Mouse (Mus musculus): Measurements from ENCODE around the gene Ezr. TPM values are rescaled to one million over a fixed set of nuclear protein-coding genes. Genes with fewer than 3 reads are reported as not detected.

Ezr gene
- polyA plus RNA-seq, 1 experiment from 2014 or later = 166 TPM

DNA sequence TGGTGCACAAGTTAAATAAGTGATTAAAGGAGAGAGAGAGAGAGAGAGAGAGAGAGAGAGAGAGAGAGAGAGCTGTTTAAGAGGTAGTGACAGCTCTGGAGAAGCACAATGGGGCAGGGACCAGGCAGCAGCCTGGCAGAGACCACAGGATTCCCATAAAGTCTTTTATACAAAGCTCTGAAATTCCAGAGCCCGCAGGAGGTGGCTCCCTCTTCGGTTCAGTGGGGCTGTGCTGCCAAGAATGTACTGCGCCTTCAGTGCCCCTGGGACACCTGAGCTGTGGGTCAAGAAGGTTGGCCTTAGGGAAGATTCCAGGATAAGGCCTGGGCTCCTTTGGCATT is 30.2 kb upstream of the Ezr start:
- Histone ChIP-seq H3K9ac (ENCODE audit: low read length) (0 out of 2 replicates have a peak overlapping the region, but pooled peaks have one; percentile 25), H3K9me3 (replicated peaks; ENCODE audit: control insufficient read depth, low read length) (no peaks in the 10 kb centered on the region), H3K4me1 (ENCODE audit: control insufficient read depth, insufficient read depth, low read length) (peaks cover 16% of the 10 kb centered on the region), H3K4me2 (ENCODE audit: low read depth, low read length) (no peak overlapping the region), H3K36me3 (ENCODE audit: control insufficient read depth, insufficient read depth) (no peaks in the 10 kb centered on the region), H3K27ac (ENCODE audit: low read length) (peak overlapping the region; percentile 48; the same call in 1 of the 2 replicates), H3K4me3 (ENCODE audit: low read length) (no peak overlapping the region), H3K27me3 (ENCODE audit: control insufficient read depth, insufficient read depth, low read length) (no peaks in the 10 kb centered on the region)
- 19% methylated on average over 3 of the region's 3 CpGs for WGBS
- no peak for ATAC-seq (replicated peaks; ENCODE audit: extremely low read depth, insufficient read depth, low FRiP score)

DNA sequence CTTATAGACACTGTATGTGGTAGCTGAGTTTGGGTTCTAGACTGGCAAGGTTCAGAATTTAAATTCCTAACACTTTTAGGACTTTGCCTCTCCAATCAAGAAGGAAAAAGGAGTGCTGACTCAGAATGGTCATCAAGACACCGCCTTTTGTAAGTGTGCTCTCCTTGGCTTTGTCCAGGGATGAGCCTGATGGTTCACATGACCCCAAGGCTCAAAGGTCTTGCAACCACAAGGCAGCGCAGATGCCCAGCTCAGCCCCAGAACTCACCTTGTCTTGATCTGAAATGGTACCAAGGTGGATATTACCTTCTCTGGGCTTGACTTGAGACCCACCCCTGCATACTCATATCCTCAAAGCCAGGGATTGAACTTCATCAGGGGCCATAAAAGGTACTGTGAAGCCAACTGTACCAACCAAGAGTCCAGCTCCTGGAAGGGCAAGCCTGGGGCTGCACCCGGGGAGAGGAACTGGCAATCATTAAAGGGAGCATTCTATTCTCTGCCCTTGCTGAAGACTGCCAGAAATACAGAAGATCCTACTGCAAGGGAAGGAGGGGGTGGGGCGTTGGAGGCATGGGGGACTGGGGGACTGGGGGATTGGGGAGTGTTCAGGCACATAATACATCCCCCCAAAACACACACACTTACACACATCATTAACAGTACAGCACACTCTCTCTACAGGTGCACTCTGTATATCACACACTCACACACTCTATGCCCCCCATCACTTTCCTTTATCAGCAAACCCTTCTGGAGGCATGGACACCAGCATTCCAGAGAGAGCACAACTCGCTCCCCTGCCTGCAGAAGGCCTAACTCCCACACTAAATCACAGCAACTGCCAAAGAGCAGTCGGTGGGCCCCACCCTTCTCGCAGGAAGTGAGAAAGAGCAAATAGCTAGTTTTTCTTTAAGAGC is 29.6 kb upstream of the Ezr start:
- ATAC-seq (replicated peaks; ENCODE audit: extremely low read depth, insufficient read depth, low FRiP score) = no peak
- Histone ChIP-seq H3K9me3 (replicated peaks; ENCODE audit: control insufficient read depth, low read length) (no peaks in the 10 kb centered on the region), H3K4me3 (ENCODE audit: low read length) (no peak overlapping the region), H3K9ac (ENCODE audit: low read length) (no peak overlapping the region), H3K27ac (ENCODE audit: low read length) (no peak overlapping the region; the same call in 1 of the 2 replicates), H3K27me3 (ENCODE audit: control insufficient read depth, insufficient read depth, low read length) (no peaks in the 10 kb centered on the region), H3K4me2 (ENCODE audit: low read depth, low read length) (no peak overlapping the region), H3K4me1 (ENCODE audit: control insufficient read depth, insufficient read depth, low read length) (peaks cover 16% of the 10 kb centered on the region), H3K36me3 (ENCODE audit: control insufficient read depth, insufficient read depth) (no peaks in the 10 kb centered on the region)
- 42% methylated on average over 7 of the region's 7 CpGs for WGBS

DNA sequence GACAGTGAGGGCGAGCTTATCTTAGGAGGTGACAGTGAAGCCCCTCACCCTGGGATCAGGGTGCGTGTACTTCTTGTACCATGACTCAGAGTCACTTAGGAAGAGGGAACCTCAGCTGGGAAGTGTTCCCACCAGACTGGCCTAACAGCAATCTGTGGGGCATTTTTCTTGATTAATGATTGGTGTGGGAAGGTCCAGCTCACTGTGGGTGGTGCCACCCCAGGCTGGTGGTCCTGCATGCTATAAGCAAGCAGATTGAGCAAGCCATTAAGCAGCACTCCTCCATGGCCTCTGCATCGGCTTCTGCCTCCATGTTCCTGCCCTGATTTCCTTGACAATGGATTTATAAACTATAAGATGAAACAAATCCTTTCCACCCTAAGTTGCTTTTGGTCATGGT is 26.7 kb upstream of the Ezr start:
- Histone ChIP-seq H3K4me1 (ENCODE audit: control insufficient read depth, insufficient read depth, low read length) (peaks cover 10% of the 10 kb centered on the region), H3K9me3 (replicated peaks; ENCODE audit: control insufficient read depth, low read length) (no peaks in the 10 kb centered on the region), H3K27me3 (ENCODE audit: control insufficient read depth, insufficient read depth, low read length) (no peaks in the 10 kb centered on the region), H3K36me3 (ENCODE audit: control insufficient read depth, insufficient read depth) (no peaks in the 10 kb centered on the region), H3K4me3 (ENCODE audit: low read length) (no peak overlapping the region), H3K9ac (ENCODE audit: low read length) (no peak overlapping the region), H3K27ac (ENCODE audit: low read length) (no peak overlapping the region), H3K4me2 (ENCODE audit: low read depth, low read length) (no peak overlapping the region)
- WGBS = 64% methylated on average over 3 of the region's 3 CpGs
- ATAC-seq (replicated peaks; ENCODE audit: extremely low read depth, insufficient read depth, low FRiP score) = no peak

DNA sequence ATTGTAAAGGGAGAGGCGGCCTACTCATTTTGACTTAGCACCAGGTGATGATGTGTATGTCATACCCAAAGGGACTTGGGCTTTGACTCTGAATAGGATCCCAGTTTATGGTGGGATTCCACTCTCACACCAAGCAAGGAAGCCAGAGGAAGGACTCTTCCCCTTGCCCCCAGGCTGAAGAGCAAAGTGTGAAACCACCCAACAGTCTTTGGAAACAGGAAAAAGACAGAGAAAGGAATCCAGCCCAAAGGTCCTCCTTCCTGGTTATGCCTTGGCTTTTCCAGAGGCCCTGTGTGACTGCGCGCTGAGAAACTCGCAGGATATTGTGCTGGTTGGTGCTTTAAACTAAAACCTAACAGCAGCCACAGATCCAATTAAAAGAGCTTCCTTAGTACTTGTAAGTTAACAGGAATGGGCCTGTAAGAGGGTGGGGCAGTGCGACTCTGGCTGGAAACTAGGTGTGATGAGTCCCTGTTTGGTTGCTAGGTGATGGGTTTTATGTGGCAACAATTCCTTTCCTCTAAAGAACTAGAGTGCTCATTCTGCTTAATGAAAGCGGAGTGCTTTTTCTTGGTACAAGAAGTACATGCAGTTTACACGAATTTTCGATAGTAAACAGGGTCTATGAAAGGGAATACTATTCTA is 26.1 kb upstream of the Ezr start:
- Histone ChIP-seq H3K9me3 (replicated peaks; ENCODE audit: control insufficient read depth, low read length) (no peaks in the 10 kb centered on the region), H3K9ac (ENCODE audit: low read length) (no peak overlapping the region), H3K4me3 (ENCODE audit: low read length) (no peak overlapping the region), H3K27me3 (ENCODE audit: control insufficient read depth, insufficient read depth, low read length) (no peaks in the 10 kb centered on the region), H3K4me2 (ENCODE audit: low read depth, low read length) (no peak overlapping the region), H3K4me1 (ENCODE audit: control insufficient read depth, insufficient read depth, low read length) (peaks cover 10% of the 10 kb centered on the region), H3K27ac (ENCODE audit: low read length) (no peak overlapping the region), H3K36me3 (ENCODE audit: control insufficient read depth, insufficient read depth) (no peaks in the 10 kb centered on the region)
- no peak for ATAC-seq (replicated peaks; ENCODE audit: extremely low read depth, insufficient read depth, low FRiP score)
- WGBS = 75% methylated on average over 8 of the region's 8 CpGs

DNA sequence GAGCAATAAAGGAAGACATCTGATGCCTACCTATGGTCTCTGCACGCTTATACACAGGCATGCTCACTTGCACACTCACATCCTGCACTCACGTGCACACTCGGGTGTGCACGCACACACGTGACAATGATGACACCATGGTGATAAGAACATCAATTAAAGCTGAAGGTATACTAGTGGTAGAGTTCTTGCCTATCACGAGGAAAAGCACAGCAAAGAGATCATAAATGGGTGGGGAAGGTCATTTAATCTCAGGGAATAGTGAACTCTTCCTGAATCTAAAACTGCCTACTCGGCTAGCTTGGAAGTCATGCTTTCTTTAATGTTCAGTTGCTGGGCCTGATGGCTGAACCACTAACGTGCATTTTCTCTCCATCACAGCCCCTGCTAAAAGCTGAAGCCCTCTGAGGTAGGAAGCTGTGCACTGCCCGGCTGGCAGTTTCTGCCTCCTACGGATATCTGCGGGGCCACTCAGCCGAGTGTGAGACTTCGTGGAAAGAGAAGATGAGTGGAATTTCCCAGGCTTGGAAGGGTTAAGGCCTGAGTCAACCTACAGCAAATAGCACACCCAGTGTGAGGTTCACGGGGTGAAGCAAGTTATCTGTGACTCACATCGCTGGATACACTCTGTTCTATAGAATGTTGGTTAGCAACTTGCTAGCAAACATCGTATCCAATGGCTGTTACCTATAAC is 25.4 kb upstream of the Ezr start:
- Histone ChIP-seq H3K9me3 (replicated peaks; ENCODE audit: control insufficient read depth, low read length) (no peaks in the 10 kb centered on the region), H3K4me3 (ENCODE audit: low read length) (no peak overlapping the region), H3K36me3 (ENCODE audit: control insufficient read depth, insufficient read depth) (no peaks in the 10 kb centered on the region), H3K4me2 (ENCODE audit: low read depth, low read length) (no peak overlapping the region), H3K27me3 (ENCODE audit: control insufficient read depth, insufficient read depth, low read length) (no peaks in the 10 kb centered on the region), H3K27ac (ENCODE audit: low read length) (no peak overlapping the region), H3K4me1 (ENCODE audit: control insufficient read depth, insufficient read depth, low read length) (peaks cover 9% of the 10 kb centered on the region), H3K9ac (ENCODE audit: low read length) (no peak overlapping the region)
- ATAC-seq (replicated peaks; ENCODE audit: extremely low read depth, insufficient read depth, low FRiP score) = no peak
- WGBS = 78% methylated on average over 16 of the region's 16 CpGs

DNA sequence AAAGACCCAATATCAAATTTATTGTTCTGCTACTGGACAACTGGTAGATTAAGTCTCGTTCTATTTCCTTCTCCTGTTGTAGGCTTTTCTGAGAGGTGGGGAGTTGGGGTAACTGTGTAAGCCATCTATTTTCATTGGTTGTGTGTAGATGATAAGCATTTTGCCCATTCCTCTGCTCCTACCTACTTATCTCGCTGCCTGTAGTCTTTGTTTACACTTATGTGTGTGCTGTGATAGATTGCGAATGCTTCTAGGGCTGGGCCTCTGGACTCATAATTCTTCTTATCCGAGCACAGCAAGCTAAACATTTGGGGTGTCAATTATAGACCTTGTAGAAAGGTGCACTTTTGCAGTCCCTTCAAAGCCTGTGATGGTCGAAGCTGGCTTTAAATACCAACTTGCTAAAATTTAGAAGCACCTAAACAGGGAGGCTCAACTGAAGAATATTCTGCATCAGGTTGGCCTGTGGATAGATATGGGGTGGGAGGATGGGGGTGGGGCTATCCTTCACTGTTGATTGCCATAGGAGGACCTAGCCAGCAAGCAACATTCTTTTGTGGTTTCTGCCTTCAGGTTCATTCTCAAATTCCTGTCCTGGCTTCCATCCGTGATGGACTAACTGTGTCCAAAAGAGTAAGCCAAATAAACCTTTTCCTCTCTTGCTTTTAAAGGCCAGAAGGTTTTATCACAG is 22.4 kb upstream of the Ezr start:
- H3K9ac ChIP-seq (ENCODE audit: low read length) = no peak overlapping the region
- no peak overlapping the region for H3K4me2 ChIP-seq (ENCODE audit: low read depth, low read length)
- no peak for ATAC-seq (replicated peaks; ENCODE audit: extremely low read depth, insufficient read depth, low FRiP score)
- no peaks in the 10 kb centered on the region for H3K27me3 ChIP-seq (ENCODE audit: control insufficient read depth, insufficient read depth, low read length)
- H3K4me1 ChIP-seq (ENCODE audit: control insufficient read depth, insufficient read depth, low read length) = no peaks in the 10 kb centered on the region
- peaks cover 6% of the 10 kb centered on the region for H3K9me3 ChIP-seq (replicated peaks; ENCODE audit: control insufficient read depth, low read length)
- 41% methylated on average over 6 of the region's 6 CpGs for WGBS
- no peaks in the 10 kb centered on the region for H3K36me3 ChIP-seq (ENCODE audit: control insufficient read depth, insufficient read depth)
- no peak overlapping the region for H3K27ac ChIP-seq (ENCODE audit: low read length)
- no peak overlapping the region for H3K4me3 ChIP-seq (ENCODE audit: low read length)

DNA sequence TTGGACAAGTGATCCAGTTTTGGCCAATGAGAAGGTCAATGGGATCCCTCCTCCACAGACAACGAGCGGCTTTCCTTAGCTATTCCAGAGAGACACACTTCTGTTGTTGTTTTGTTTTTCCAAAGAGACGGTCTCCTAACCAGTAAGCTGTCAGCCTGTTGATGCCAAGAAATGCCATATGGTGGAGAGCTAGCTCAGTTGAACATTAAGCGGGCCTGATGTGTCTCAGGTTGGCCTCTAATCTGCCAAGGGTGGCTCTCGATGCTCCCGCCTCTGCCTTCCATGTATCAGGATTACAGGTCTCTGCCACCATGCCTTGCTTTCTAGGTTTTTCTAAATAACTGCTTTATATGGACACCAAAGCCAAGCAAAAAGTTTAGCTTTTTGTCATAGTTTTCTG is 21.5 kb upstream of the Ezr start:
- H3K4me2 ChIP-seq (ENCODE audit: low read depth, low read length) = no peak overlapping the region
- ATAC-seq (replicated peaks; ENCODE audit: extremely low read depth, insufficient read depth, low FRiP score) = no peak
- no peaks in the 10 kb centered on the region for H3K27me3 ChIP-seq (ENCODE audit: control insufficient read depth, insufficient read depth, low read length)
- no peak overlapping the region for H3K9ac ChIP-seq (ENCODE audit: low read length)
- no peak overlapping the region for H3K27ac ChIP-seq (ENCODE audit: low read length)
- H3K36me3 ChIP-seq (ENCODE audit: control insufficient read depth, insufficient read depth) = no peaks in the 10 kb centered on the region
- H3K4me3 ChIP-seq (ENCODE audit: low read length) = no peak overlapping the region
- WGBS = 82% methylated on average over 6 of the region's 6 CpGs
- no peaks in the 10 kb centered on the region for H3K4me1 ChIP-seq (ENCODE audit: control insufficient read depth, insufficient read depth, low read length)
- H3K9me3 ChIP-seq (replicated peaks; ENCODE audit: control insufficient read depth, low read length) = peaks cover 6% of the 10 kb centered on the region

DNA sequence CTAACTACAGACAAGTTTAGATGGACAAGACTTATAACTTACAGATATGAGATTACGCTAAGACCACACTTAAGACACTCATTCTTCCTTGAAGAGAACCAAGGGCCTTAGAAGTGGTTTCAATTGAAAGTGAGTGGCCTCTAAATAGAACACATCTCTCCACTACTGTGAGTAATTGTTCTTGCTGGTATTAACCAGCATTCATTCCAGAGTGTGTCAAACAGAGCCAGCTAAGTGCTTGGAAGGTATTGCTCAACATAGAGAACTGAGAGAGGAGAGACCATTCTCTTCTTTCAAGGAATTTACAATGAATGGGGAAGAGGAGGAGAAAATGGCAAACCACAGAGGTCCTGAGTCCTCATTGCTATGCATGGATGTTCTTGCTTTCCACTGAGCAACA is 21.0 kb upstream of the Ezr start:
- ATAC-seq (replicated peaks; ENCODE audit: extremely low read depth, insufficient read depth, low FRiP score) = no peak
- H3K4me1 ChIP-seq (ENCODE audit: control insufficient read depth, insufficient read depth, low read length) = no peaks in the 10 kb centered on the region
- 79% methylated on average over 1 of the region's 1 CpGs for WGBS
- peaks cover 6% of the 10 kb centered on the region for H3K9me3 ChIP-seq (replicated peaks; ENCODE audit: control insufficient read depth, low read length)
- H3K27ac ChIP-seq (ENCODE audit: low read length) = no peak overlapping the region
- H3K4me2 ChIP-seq (ENCODE audit: low read depth, low read length) = no peak overlapping the region
- no peaks in the 10 kb centered on the region for H3K36me3 ChIP-seq (ENCODE audit: control insufficient read depth, insufficient read depth)
- H3K4me3 ChIP-seq (ENCODE audit: low read length) = no peak overlapping the region
- no peak overlapping the region for H3K9ac ChIP-seq (ENCODE audit: low read length)
- H3K27me3 ChIP-seq (ENCODE audit: control insufficient read depth, insufficient read depth, low read length) = no peaks in the 10 kb centered on the region
